Mouse (Mus musculus) heart, postnatal 14 days (tissue): ENCODE measurements around the gene Ddx39b. TPM values are rescaled to one million over a fixed set of nuclear protein-coding genes. Genes with fewer than 3 reads are reported as not detected.

ENCODE experiments used
- DNase-seq, 2 experiments: peaks; one replicate each; pipeline ENCODE4 v3.0.0; 2021 to 2022
- intact Hi-C: fragments of 180-260 bp; cut with DNase I; formaldehyde crosslinking; loops from one replicate; pipeline ENCODE4 v1.15.1; 2025
- total RNA-seq, 2 experiments: library from RNA; stranded (reverse); gene quantifications; 2 replicates each; pipeline ENCODE4 v1.2.3; 2021

Gene Ddx39b
- total RNA-seq, 2 experiments from 2014 or later, result 107 to 118 TPM

GRCm38 (mm10) chr17:35239700-35240099 is 1.8 kb upstream of the Ddx39b start:
- DNase-seq, result no peak
- intact Hi-C loops, result loop anchor here (5.0 to 10.0 kb wide), 2 partner anchors 387 to 1125 kb away; partner anchors contain the start of genes H2-DMa, Nelfe and Skiv2l

- intact Hi-C loops, result loop anchor here (5.0 to 10.0 kb wide), 2 partner anchors 388 to 1126 kb away; partner anchors contain the start of genes H2-DMa, Nelfe and Skiv2l
These were observed 902 bp upstream of the Ddx39b start for GRCm38 (mm10) chr17:35240384-35241304.

GRCm38 (mm10) chr17:35242015-35242941 is 732 bp downstream of the Ddx39b start:
- intact Hi-C loops, result loop anchor here (5.0 to 10.0 kb wide), 2 partner anchors 390 to 1127 kb away; partner anchors contain the start of genes H2-DMa, Nelfe and Skiv2l
- DNase-seq, result peak; percentile 39 to 73

More at GRCm38 (mm10) chr17:35240384-35241304, 902 bp upstream of the Ddx39b start:
- no peak for DNase-seq

- intact Hi-C loops, result loop anchor here (5.0 to 10.0 kb wide), 2 partner anchors 391 to 1128 kb away; partner anchors contain the start of genes H2-DMa, Nelfe and Skiv2l
- DNase-seq, result peak; percentile 63 to 73
These were observed 1.5 kb downstream of the Ddx39b start for GRCm38 (mm10) chr17:35243086-35243485.

GRCm38 (mm10) chr17:35244999-35245398 is 3.5 kb downstream of the Ddx39b start:
- intact Hi-C loops, result loop anchor here (5.0 to 10.0 kb wide), 2 partner anchors 393 to 1130 kb away; partner anchors contain the start of genes H2-DMa, Nelfe and Skiv2l
- no peak for DNase-seq

GRCm38 (mm10) chr17:35245731-35246623 is 4.4 kb downstream of the Ddx39b start:
- intact Hi-C loops, result loop anchor here (10.0 kb wide), 1 partner anchor 1131 kb away; the partner anchor contains the start of gene H2-DMa
- no peak for DNase-seq

- DNase-seq, result no peak
- intact Hi-C loops, result loop anchor here (10.0 kb wide), 1 partner anchor 1132 kb away; the partner anchor contains the start of gene H2-DMa
These were observed 5.6 kb downstream of the Ddx39b start for GRCm38 (mm10) chr17:35247144-35247543.

- no peak for DNase-seq
- intact Hi-C loops, result loop anchor here (10.0 kb wide), 1 partner anchor 1134 kb away; the partner anchor contains the start of gene H2-DMa
These were observed 7.4 kb downstream of the Ddx39b start for GRCm38 (mm10) chr17:35248986-35249385.

GRCm38 (mm10) chr17:35249451-35250197 is 8.1 kb downstream of the Ddx39b start:
- intact Hi-C loops, result loop anchor here (10.0 kb wide), 1 partner anchor 1135 kb away; the partner anchor contains the start of gene H2-DMa
- no peak for DNase-seq

GRCm38 (mm10) chr17:35250348-35251120 is 9.0 kb downstream of the Ddx39b start:
- intact Hi-C loops, result no loop called here

GRCm38 (mm10) chr17:35251162-35251719 is 9.7 kb downstream of the Ddx39b start:
- no peak for DNase-seq
- intact Hi-C loops, result no loop called here

More at GRCm38 (mm10) chr17:35250348-35251120, 9.0 kb downstream of the Ddx39b start:
- DNase-seq, result no peak

GRCm38 (mm10) chr17:35251981-35252380 is 10.4 kb downstream of the Ddx39b start:
- DNase-seq, result no peak
- intact Hi-C loops, result no loop called here

- no peak for DNase-seq
- intact Hi-C loops, result no loop called here
These were observed 11.2 kb downstream of the Ddx39b start for GRCm38 (mm10) chr17:35252619-35253292.

GRCm38 (mm10) chr17:35253293-35254093 is 11.9 kb downstream of the Ddx39b start:
- intact Hi-C loops, result no loop called here

GRCm38 (mm10) chr17:35254241-35255098 is 12.9 kb downstream of the Ddx39b start:
- intact Hi-C loops, result loop anchor here (5.0 kb wide), 1 partner anchor 48 kb away; no protein-coding TSS in a partner anchor
- peak; percentile 62 to 71 for DNase-seq

More at GRCm38 (mm10) chr17:35253293-35254093, 11.9 kb downstream of the Ddx39b start:
- no peak for DNase-seq
